Mouse (Mus musculus) testis, postnatal 10 days (tissue): ENCODE data around the gene Krt34.
A peak's percentile ranks its signal among the peaks of the same experiment; 100 is the strongest.

Experiments
- DNase-seq: peaks from one replicate; pipeline ENCODE4 v3.0.0; 2021; ENCODE audit warnings: low spot score

Gene Krt34

DNA sequence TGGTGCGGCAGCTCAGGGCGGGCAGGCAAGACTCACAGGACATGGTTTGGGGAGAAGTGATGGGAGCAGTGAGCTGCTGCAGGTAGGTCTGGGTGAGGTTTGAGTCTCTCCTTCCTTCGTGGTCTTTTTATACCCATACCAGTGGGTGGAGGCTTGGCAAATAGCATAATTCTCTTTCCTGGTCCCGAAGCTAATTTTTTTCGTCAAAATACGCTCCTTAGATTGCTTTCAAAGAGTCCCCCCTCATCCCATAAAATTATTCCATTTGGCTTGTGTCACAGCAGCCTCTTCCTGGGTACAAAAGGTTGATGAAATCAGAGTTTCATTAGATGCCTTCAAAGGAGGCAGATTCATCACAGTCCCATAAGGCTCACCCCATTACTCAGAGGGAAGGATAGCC lies at the start of gene Krt34:
Gene Krt34, minus strand, starts transcription at position 101 of the 400 bp plus-strand sequence.
- DNase-seq: no peak

DNA sequence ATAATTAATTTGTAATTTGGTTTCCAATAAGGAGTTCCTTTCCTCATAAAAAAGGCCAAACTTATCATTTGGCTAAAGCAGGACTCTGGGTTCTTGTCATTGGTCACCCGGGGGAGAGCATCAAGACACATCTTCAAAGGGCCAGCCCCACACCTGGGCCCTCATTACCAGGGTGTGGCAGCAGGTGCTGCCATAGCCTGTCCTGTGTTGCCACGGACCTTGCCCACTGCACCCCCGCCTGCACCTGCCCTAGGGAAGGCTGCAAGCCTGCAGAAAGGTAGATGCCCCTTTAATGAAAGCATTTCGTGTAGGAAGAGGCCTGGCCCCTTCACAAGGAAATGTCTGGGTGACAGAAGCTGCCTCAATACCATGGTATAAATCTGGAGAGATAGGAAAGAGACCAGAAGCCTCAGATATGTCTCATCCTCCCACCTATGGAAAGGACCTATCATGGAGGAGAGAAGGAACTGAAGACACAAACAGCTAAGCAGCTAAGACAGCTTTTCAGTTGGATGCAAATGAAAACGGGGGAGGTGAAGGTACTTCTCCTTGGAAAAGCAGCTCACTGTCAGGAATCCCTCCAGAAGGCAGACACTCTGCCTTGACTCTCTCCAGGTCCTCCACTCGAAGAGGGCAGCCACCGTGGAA lies 47.1 kb upstream of the Krt34 start:
- DNase-seq: no peak

GRCm38 (mm10) chr11:100087861-100088260 lies 46.5 kb upstream of the Krt34 start, which contains the start of gene Krt32:
Gene Krt32 (minus strand): TSS chr11:100088226.
- DNase-seq: no peak

- no peak for DNase-seq
These were observed 32.5 kb upstream of the Krt34 start for GRCm38 (mm10) chr11:100073873-100074272.

- no peak for DNase-seq
These were observed 26.1 kb upstream of the Krt34 start for GRCm38 (mm10) chr11:100067293-100068036.

DNA sequence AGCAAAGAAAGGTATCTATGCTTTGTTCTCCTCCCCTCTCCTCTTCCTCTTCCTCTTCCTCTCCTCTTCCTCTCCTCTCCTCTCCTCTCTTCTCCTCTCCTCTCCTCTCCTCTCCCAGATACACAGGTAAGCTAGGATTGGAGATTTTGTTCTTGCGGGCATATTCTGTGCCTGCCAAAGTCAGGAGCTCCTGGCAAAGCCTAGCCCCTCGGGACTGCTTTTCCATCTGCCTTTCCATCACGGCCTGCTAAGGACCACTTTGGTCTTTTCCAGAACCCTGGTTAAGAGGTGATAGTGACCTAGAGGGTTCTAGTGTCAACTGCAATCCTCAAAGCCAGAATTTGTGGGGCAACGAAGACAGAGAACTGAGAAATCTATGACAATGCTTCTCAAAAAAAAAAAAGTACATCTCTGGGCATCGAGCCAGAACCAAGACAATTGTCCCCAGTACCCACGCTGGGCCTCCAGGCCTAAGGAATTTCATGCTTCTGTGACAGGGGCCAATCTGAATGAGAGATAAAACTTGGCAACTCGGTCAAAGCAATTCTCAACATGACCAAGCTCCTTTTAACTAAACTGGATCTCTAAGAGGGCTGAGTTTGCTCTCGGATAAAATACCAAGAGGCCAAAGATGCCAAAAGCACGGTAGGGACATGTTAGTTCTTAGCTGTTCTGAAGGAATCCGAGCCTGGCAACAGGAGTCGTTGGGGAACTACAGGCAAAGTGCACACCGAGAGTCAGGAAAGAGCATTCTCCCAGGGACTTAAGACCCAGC lies 25.1 kb upstream of the Krt34 start:
- no peak for DNase-seq

DNA sequence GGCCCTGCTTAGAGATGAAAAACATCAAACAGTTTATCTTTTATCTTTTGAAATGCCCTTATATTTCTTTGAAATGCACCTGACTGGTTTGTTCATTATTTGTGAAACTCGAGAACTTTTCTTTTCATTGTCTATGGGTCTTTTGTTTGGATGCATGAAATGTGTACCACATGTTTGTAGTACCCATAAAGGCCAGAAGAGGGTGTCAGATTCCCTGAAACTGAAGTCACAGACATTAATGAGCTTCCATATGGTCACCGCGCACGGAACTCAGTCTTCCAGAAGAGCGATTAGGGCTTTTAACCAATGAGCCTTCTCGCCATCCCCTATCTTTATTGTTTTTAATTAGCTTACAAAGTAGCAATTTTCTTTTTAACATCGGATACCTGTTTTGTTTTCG lies 17.5 kb upstream of the Krt34 start:
- DNase-seq: no peak

DNA sequence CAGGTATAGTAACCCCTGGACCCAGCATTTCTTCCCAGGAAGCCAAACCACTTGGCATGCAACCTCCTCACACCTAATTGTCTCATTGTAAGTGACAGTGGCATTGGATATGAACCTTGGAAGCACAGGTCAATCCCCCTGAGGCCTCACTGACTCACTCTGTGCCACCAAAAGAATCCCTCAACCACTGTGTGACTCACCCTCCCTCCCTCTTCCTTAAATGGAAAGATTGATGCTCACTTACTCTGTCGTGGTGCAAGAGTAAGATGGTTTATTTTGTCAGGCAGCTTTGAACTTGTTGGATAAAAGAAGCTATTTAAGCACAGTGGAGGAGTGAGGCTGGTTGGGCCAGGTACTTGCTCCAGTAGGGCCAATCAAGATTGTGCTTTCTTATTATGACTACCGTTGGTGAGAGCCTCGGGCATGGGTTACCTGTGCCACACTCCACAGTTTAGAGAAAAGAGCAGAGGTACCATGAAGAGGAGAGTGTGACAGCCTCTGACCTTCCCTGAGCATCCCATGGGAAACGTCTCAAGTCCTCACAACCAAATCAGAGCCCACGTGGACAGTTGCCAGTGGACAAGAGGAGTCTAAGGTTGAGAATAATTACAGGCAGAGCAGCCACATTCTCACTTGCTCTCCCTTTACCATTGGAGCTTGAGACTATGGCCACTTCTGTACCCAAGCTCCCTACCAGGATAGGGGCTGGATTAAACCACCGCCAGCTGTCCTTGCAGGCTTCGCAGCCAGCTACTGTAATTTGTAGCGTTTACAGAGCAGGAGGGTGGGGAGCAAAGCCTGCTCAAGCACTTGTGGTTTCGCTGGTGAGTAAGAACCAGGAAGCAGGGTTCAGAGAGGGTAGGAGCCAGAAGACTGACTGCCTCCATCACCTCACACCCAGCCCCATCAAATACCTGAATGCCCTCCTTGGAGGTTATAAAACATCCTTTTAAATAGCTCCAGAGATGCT lies 14.6 kb upstream of the Krt34 start:
- no peak for DNase-seq

DNA sequence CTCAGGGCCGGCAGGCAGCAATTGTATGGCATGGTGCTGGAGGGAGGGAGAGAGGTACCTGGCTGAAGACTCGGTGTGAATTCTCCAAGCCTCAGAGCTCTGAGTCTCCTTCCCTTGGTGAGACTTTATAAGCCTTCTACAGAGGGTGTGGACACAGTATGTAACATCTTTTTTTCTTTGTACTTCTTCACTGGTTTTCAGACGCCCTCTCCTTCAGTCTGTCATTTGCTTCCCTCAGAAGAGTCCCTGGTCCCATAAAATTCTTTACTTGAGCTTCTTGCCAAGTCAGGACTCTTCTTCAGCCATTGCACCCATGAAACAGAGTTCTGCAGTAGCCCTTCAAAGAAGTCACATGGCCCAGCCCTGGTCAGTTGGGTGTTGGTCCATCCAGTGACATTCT lies 9.1 kb upstream of the Krt34 start, which contains the start of gene Krt31:
Gene Krt31, minus strand, starts transcription at position 101 of the 400 bp plus-strand sequence.
- no peak for DNase-seq

DNA sequence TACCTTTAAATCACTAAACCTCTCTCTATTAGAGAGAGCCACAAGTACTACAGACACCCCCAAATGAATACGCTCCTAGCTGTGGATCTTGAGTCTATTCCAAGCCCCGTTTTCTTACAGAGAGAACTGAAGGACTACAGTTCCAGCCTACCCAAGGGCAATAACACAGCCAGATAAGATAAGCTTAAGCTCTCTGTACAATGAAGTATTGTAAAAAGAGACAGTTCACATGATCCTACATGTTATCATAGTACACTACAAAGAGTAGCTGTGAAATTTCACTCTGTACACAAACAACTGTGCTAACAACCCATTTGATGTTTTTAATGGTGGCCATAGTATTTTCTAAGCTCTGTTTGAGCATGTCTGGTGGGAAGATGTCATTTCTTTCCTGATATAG lies 5.8 kb upstream of the Krt34 start:
- DNase-seq: no peak

GRCm38 (mm10) chr11:100046303-100046866 lies 5.0 kb upstream of the Krt34 start:
- no peak for DNase-seq

DNA sequence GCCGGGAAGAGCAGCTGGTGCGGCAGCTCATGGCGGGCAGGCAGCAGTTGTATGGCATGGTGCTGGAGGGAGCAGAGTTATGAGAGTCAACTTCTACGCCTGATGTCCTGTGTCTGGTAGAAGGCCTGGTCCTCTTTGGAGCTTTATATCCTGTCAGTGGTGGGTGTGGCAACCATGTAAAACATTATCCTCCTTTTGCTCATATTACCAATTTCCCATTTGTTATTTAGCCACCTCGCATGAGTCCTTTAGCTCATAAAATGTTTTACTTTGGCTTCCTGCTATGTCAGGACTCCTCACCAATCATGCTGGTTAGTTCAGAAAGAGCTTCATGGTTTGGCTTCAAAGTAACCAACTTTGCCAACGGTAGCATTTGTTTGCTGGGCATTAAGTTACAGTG lies 11.6 kb downstream of the Krt34 start, which contains the start of gene Krt33b:
Gene Krt33b, minus strand, starts transcription at position 101 of the 400 bp plus-strand sequence.
- no peak for DNase-seq

DNA sequence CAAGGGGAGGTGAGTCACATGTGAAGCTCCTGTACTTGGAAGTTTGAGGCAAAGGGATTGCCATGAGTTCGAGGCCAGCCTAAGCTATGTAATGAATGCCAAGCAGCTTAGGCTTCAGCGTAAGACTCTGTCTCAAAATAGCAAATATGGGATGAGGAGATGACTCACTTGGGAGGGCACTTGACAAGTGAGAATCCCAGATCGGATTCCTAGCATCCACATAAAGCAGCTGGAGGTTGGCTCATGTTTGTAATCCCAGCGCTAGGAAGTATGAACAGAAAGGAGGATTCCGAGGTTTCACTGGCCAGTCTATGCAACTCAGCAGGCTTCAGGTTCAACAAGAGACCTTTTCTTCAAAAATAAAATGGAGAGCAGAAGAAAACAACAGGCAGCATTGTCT lies 19.9 kb downstream of the Krt34 start:
- no peak for DNase-seq

DNA sequence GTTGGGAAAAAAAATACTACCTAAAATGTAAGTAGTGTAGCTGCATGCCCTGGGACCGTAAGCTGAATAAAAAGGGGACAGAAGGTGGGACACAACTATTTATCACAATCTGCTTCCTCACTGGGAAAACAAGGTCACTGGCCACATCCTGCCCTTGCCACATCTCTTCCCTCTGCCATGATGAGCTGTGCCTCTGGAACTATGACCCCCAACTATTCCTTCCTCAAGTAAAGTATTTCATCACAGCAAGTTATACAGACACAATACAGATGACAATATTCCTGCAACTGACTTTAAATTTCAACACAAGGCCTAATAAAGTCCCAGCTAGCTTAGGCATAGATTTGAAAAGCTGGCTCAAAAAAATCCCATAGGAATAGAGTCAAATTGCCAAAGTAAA lies 21.9 kb downstream of the Krt34 start:
- DNase-seq: no peak

- DNase-seq: no peak
These were observed 25.2 kb downstream of the Krt34 start, which contains the start of gene Krt33a for GRCm38 (mm10) chr11:100016112-100016511. Gene Krt33a (minus strand): TSS chr11:100016212.

DNA sequence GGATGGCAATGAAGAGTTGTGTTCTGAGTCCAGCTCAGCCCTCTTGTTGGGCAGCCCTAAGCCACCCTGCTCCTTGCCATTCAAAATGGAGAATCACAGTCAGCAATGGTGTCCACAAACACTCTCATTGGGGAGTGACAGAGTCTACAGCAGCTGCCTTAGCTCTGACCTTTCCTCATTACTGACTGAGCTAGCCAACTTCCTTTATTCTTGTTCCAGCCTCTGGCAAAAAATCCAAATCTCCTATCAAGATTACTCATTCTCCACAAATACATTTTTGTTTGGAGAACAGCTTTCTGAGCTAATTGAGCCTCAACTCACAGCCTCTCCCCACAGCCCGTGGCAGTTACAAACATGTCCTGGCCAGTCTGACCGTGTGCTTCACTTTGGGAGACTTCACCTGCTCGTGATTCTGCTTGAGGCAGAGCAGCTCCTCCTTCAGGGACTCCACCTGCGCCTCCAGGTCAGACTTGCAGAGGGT lies 27.6 kb downstream of the Krt34 start:
- no peak for DNase-seq

- DNase-seq: no peak
These were observed 30.7 kb downstream of the Krt34 start for GRCm38 (mm10) chr11:100010682-100011081.

GRCm38 (mm10) chr11:100008336-100008735 lies 33.0 kb downstream of the Krt34 start:
- DNase-seq: no peak

- no peak for DNase-seq
These were observed 34.7 kb downstream of the Krt34 start for GRCm38 (mm10) chr11:100006624-100007023.

GRCm38 (mm10) chr11:100005905-100006304 lies 35.4 kb downstream of the Krt34 start:
- DNase-seq: no peak

DNA sequence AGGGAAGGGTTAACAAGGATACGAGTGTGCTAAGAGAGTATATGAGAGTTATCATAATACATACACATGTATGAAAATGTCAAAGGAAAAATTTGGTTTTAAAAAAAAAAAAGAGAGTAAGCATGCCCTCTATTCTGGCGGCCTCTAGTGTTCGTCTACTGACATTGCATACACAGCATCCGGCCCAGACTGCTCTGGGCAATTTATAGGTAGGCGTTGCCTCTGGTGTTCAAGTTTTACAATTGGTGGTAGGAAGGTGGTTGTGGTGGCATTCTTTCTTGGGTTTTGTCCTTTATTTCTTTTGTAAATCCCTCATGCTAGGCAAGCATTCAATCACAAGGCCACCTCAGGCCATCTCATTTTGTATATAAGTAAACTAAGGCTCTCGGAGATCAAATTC lies 36.5 kb downstream of the Krt34 start:
- DNase-seq: peak; percentile 64
